Mouse (Mus musculus) kidney, embryonic 15.5 days (tissue): ENCODE data around the gene Farsb. TPM values are rescaled to one million over a fixed set of nuclear protein-coding genes. Genes with fewer than 3 reads are reported as not detected.
A peak's percentile ranks its signal among the peaks of the same experiment; 100 is the strongest.

Experiments
- ATAC-seq: fragments of 200-750 bp; cut with Nextera tagmentation; replicated peaks from 2 replicates; pipeline ENCODE4 v1.8.0; 2017; ENCODE audit warnings: moderate TSS enrichment; ENCODE audit not compliant: low FRiP score
- H3K27ac ChIP-seq: fragments of 300-500 bp; sonication (generic); 2 replicates; pipeline ENCODE4 v1.5.1; 2015; ENCODE audit warnings: mild to moderate bottlenecking, inconsistent platforms
- H3K27me3 ChIP-seq: fragments of 300-500 bp; sonication (generic); 2 replicates; pipeline ENCODE4 v1.6.1; 2015; ENCODE audit warnings: inconsistent platforms
- H3K36me3 ChIP-seq: fragments of 300-500 bp; sonication (generic); 2 replicates; pipeline ENCODE4 v1.6.1; 2015; ENCODE audit warnings: inconsistent platforms
- H3K4me1 ChIP-seq: fragments of 300-500 bp; sonication (generic); 2 replicates; pipeline ENCODE4 v1.6.1; 2015; ENCODE audit warnings: inconsistent platforms
- H3K4me2 ChIP-seq: fragments of 300-500 bp; sonication (generic); 2 replicates; pipeline ENCODE4 v1.6.1; 2015; ENCODE audit warnings: moderate library complexity, mild to moderate bottlenecking, inconsistent platforms
- H3K4me3 ChIP-seq: fragments of 300-500 bp; sonication (generic); replicated peaks from 2 replicates; pipeline ENCODE4 v1.5.1; 2015; ENCODE audit warnings: mild to moderate bottlenecking, inconsistent platforms
- H3K9ac ChIP-seq: fragments of 300-500 bp; sonication (generic); 2 replicates; pipeline ENCODE4 v1.6.1; 2015; ENCODE audit warnings: mild to moderate bottlenecking, inconsistent platforms
- H3K9me3 ChIP-seq: fragments of 300-500 bp; sonication (generic); replicated peaks from 2 replicates; pipeline ENCODE4 v1.6.1; 2016; ENCODE audit warnings: inconsistent platforms
- WGBS: fragments of 180-500 bp; shearing (Covaris S2); methylation state at CpG from one replicate; pipeline ENCODE4 v1.1.7; 2015; ENCODE audit warnings: mixed read lengths; 5-methylcytosine and 5-hydroxymethylcytosine counted together
- polyA plus RNA-seq: library from polyadenylated mRNA; unstranded; fragments of >200 nt; fragmentation: Nextera tagmentation; extraction: Ambion mirVana; gene quantifications from 2 replicates; pipeline ENCODE4 v1.2.1, GENCODE M21; 2015

The Farsb gene
- polyA plus RNA-seq, 1 experiment from 2014 or later, result 137 TPM

- H3K27me3 ChIP-seq, result no peaks in the 10 kb centered on the region
- no peak for ATAC-seq
- H3K9me3 ChIP-seq, result no peaks in the 10 kb centered on the region
- no peak overlapping the region for H3K27ac ChIP-seq
- H3K9ac ChIP-seq, result no peak overlapping the region
- no peak overlapping the region for H3K4me2 ChIP-seq
- no peak overlapping the region for H3K4me3 ChIP-seq
- peaks cover 85% of the 10 kb centered on the region for H3K36me3 ChIP-seq
- H3K4me1 ChIP-seq, result 0 out of 2 replicates have a peak, but pooled peaks cover 2% of the 10 kb centered on the region
- WGBS, result 33% methylated on average over 7 of the region's 7 CpGs
These were observed 34.0 kb downstream of the Farsb start for GRCm38 (mm10) chr1:78454659-78455058.

- no peak for ATAC-seq
- 77% methylated on average over 8 of the region's 8 CpGs for WGBS
- Histone ChIP-seq H3K36me3 (peaks cover 84% of the 10 kb centered on the region), H3K4me3 (no peak overlapping the region), H3K27ac (no peak overlapping the region), H3K9ac (no peak overlapping the region), H3K27me3 (no peaks in the 10 kb centered on the region), H3K4me2 (no peak overlapping the region), H3K4me1 (0 out of 2 replicates have a peak, but pooled peaks cover 2% of the 10 kb centered on the region), H3K9me3 (no peaks in the 10 kb centered on the region)
These were observed 34.8 kb downstream of the Farsb start for GRCm38 (mm10) chr1:78453886-78454285.

GRCm38 (mm10) chr1:78452544-78452943, 36.2 kb downstream of the Farsb start:
- Histone ChIP-seq H3K4me2 (no peak overlapping the region), H3K36me3 (peaks cover 82% of the 10 kb centered on the region), H3K9me3 (no peaks in the 10 kb centered on the region), H3K4me1 (0 out of 2 replicates have a peak, but pooled peaks cover 2% of the 10 kb centered on the region), H3K9ac (no peak overlapping the region), H3K27me3 (no peaks in the 10 kb centered on the region), H3K4me3 (no peak overlapping the region), H3K27ac (no peak overlapping the region)
- ATAC-seq, result no peak
- 88% methylated on average over 6 of the region's 6 CpGs for WGBS

GRCm38 (mm10) chr1:78451070-78451854, 37.4 kb downstream of the Farsb start:
- H3K27ac ChIP-seq, result no peak overlapping the region

GRCm38 (mm10) chr1:78448091-78448490, 40.6 kb downstream of the Farsb start:
- H3K4me3 ChIP-seq, result no peak overlapping the region
- no peaks in the 10 kb centered on the region for H3K27me3 ChIP-seq
- H3K4me1 ChIP-seq, result peaks cover 7% of the 10 kb centered on the region; the same call in 1 of the 2 replicates
- no peak for ATAC-seq
- H3K36me3 ChIP-seq, result peaks cover 73% of the 10 kb centered on the region
- H3K9me3 ChIP-seq, result no peaks in the 10 kb centered on the region
- H3K4me2 ChIP-seq, result no peak overlapping the region
- H3K27ac ChIP-seq, result no peak overlapping the region
- no peak overlapping the region for H3K9ac ChIP-seq
- WGBS, result 73% methylated on average over 1 of the region's 1 CpGs

More at GRCm38 (mm10) chr1:78451070-78451854, 37.4 kb downstream of the Farsb start:
- ATAC-seq, result no peak
- H3K9me3 ChIP-seq, result no peaks in the 10 kb centered on the region
- H3K36me3 ChIP-seq, result peaks cover 75% of the 10 kb centered on the region
- H3K4me3 ChIP-seq, result no peak overlapping the region
- H3K27me3 ChIP-seq, result no peaks in the 10 kb centered on the region
- 0 out of 2 replicates have a peak, but pooled peaks cover 2% of the 10 kb centered on the region for H3K4me1 ChIP-seq
- H3K9ac ChIP-seq, result no peak overlapping the region
- H3K4me2 ChIP-seq, result no peak overlapping the region
- WGBS, result 62% methylated on average over 12 of the region's 12 CpGs

GRCm38 (mm10) chr1:78446742-78447141, 42.0 kb downstream of the Farsb start:
- no peak overlapping the region for H3K4me2 ChIP-seq
- H3K36me3 ChIP-seq, result peaks cover 70% of the 10 kb centered on the region
- H3K9me3 ChIP-seq, result no peaks in the 10 kb centered on the region
- ATAC-seq, result no peak
- 88% methylated on average over 6 of the region's 6 CpGs for WGBS
- no peaks in the 10 kb centered on the region for H3K27me3 ChIP-seq
- H3K27ac ChIP-seq, result peak overlapping the region; percentile 34; the same call in 1 of the 2 replicates
- H3K4me1 ChIP-seq, result peaks cover 5% of the 10 kb centered on the region; the same call in 1 of the 2 replicates
- no peak overlapping the region for H3K9ac ChIP-seq
- no peak overlapping the region for H3K4me3 ChIP-seq

- Histone ChIP-seq H3K9me3 (no peaks in the 10 kb centered on the region), H3K36me3 (peaks cover 69% of the 10 kb centered on the region), H3K9ac (no peak overlapping the region), H3K4me2 (no peak overlapping the region), H3K4me1 (peaks cover 5% of the 10 kb centered on the region; the same call in 1 of the 2 replicates), H3K4me3 (no peak overlapping the region), H3K27ac (peak overlapping the region; percentile 68), H3K27me3 (no peaks in the 10 kb centered on the region)
- peak; percentile 79 for ATAC-seq
- 78% methylated on average over 8 of the region's 8 CpGs for WGBS
These were observed 42.5 kb downstream of the Farsb start for GRCm38 (mm10) chr1:78446232-78446631.

- Histone ChIP-seq H3K27me3 (no peaks in the 10 kb centered on the region), H3K9ac (no peak overlapping the region), H3K4me3 (no peak overlapping the region), H3K27ac (no peak overlapping the region), H3K4me1 (peaks cover 11% of the 10 kb centered on the region; the same call in 1 of the 2 replicates), H3K9me3 (no peaks in the 10 kb centered on the region), H3K36me3 (peaks cover 63% of the 10 kb centered on the region), H3K4me2 (no peak overlapping the region)
- WGBS, result 93% methylated on average over 7 of the region's 7 CpGs
- ATAC-seq, result no peak
These were observed 45.6 kb downstream of the Farsb start for GRCm38 (mm10) chr1:78443056-78443455.

- H3K9ac ChIP-seq, result no peak overlapping the region
- H3K4me1 ChIP-seq, result peaks cover 13% of the 10 kb centered on the region; the same call in 1 of the 2 replicates
- H3K27me3 ChIP-seq, result no peaks in the 10 kb centered on the region
- no peak overlapping the region for H3K4me3 ChIP-seq
- H3K27ac ChIP-seq, result peak overlapping the region; percentile 61
- WGBS, result 82% methylated on average over 8 of the region's 8 CpGs
- ATAC-seq, result peak; percentile 69
- peaks cover 58% of the 10 kb centered on the region for H3K36me3 ChIP-seq
- H3K9me3 ChIP-seq, result no peaks in the 10 kb centered on the region
- no peak overlapping the region for H3K4me2 ChIP-seq
These were observed 48.0 kb downstream of the Farsb start for GRCm38 (mm10) chr1:78440716-78441115.

GRCm38 (mm10) chr1:78437150-78437549, 51.5 kb downstream of the Farsb start:
- Histone ChIP-seq H3K9me3 (no peaks in the 10 kb centered on the region), H3K9ac (no peak overlapping the region), H3K4me2 (no peak overlapping the region), H3K4me3 (no peak overlapping the region), H3K27ac (peak overlapping the region; percentile 37; the same call in 1 of the 2 replicates), H3K36me3 (peaks cover 37% of the 10 kb centered on the region), H3K27me3 (no peaks in the 10 kb centered on the region), H3K4me1 (peaks cover 12% of the 10 kb centered on the region; the same call in 1 of the 2 replicates)
- WGBS, result 72% methylated on average over 3 of the region's 3 CpGs
- no peak for ATAC-seq

GRCm38 (mm10) chr1:78436445-78436844, 52.3 kb downstream of the Farsb start:
- no peak for ATAC-seq
- WGBS, result 94% methylated on average over 1 of the region's 1 CpGs

GRCm38 (mm10) chr1:78435967-78436366, 52.7 kb downstream of the Farsb start:
- no peak overlapping the region for H3K9ac ChIP-seq
- peaks cover 31% of the 10 kb centered on the region for H3K36me3 ChIP-seq
- H3K27ac ChIP-seq, result peak overlapping the region; percentile 34
- ATAC-seq, result peak; percentile 71
- H3K27me3 ChIP-seq, result no peaks in the 10 kb centered on the region
- H3K9me3 ChIP-seq, result no peaks in the 10 kb centered on the region
- 0 out of 2 replicates have a peak, but pooled peaks cover 9% of the 10 kb centered on the region for H3K4me1 ChIP-seq
- 60% methylated on average over 2 of the region's 2 CpGs for WGBS
- no peak overlapping the region for H3K4me3 ChIP-seq
- H3K4me2 ChIP-seq, result no peak overlapping the region

More at GRCm38 (mm10) chr1:78436445-78436844, 52.3 kb downstream of the Farsb start:
- Histone ChIP-seq H3K4me1 (peaks cover 12% of the 10 kb centered on the region; the same call in 1 of the 2 replicates), H3K36me3 (peaks cover 36% of the 10 kb centered on the region), H3K4me3 (no peak overlapping the region), H3K9me3 (no peaks in the 10 kb centered on the region), H3K4me2 (no peak overlapping the region), H3K27ac (no peak overlapping the region; the same call in 1 of the 2 replicates), H3K9ac (no peak overlapping the region), H3K27me3 (no peaks in the 10 kb centered on the region)
